Mouse (Mus musculus): Measurements from ENCODE around the gene Aunip. TPM values are rescaled to one million over a fixed set of nuclear protein-coding genes. Genes with fewer than 3 reads are reported as not detected.

Aunip gene
- total and polyA plus RNA-seq, 2 experiments from 2014 or later = 1.8 to 3.1 TPM

- Histone ChIP-seq H3K9me3 (replicated peaks; ENCODE audit: control insufficient read depth, low read length) (no peaks in the 10 kb centered on the region), H3K27ac (ENCODE audit: low read depth) (no peak overlapping the region), H3K27me3 (ENCODE audit: control insufficient read depth, insufficient read depth, low read length) (no peaks in the 10 kb centered on the region), H3K4me2 (ENCODE audit: low read depth, low read length) (no peak overlapping the region), H3K4me1 (ENCODE audit: control insufficient read depth, insufficient read depth) (no peaks in the 10 kb centered on the region), H3K9ac (replicated peaks; ENCODE audit: low read depth, low read length) (no peak overlapping the region), H3K4me3 (ENCODE audit: low read depth, low read length) (no peak overlapping the region), H3K36me3 (replicated peaks; ENCODE audit: control insufficient read depth, insufficient read depth, low read length) (peaks cover 44% of the 10 kb centered on the region)
- 79% methylated on average over 6 of the region's 6 CpGs for WGBS
- DNase-seq (ENCODE audit: low spot score) (no peak), ATAC-seq (ENCODE audit: insufficient read depth, low read depth) (no peak)
- TF ChIP-seq CTCF (IDR thresholded peaks at IDR 0.05; ENCODE audit: low read depth) (no peak), EP300 (IDR thresholded peaks at IDR 0.05; ENCODE audit: low read depth) (no peak)
Measured at GRCm38 (mm10) chr4:134564093-134564492, 53.3 kb downstream of the Aunip start.

GRCm38 (mm10) chr4:134567377-134568226, 56.8 kb downstream of the Aunip start:
- DNase-seq (ENCODE audit: low spot score) (no peak), ATAC-seq (ENCODE audit: insufficient read depth, low read depth) (no peak)
- Histone ChIP-seq H3K9ac (replicated peaks; ENCODE audit: low read depth, low read length) (no peak overlapping the region), H3K9me3 (replicated peaks; ENCODE audit: control insufficient read depth, low read length) (no peaks in the 10 kb centered on the region), H3K4me2 (ENCODE audit: low read depth, low read length) (no peak overlapping the region), H3K4me1 (ENCODE audit: control insufficient read depth, insufficient read depth) (no peaks in the 10 kb centered on the region), H3K36me3 (replicated peaks; ENCODE audit: control insufficient read depth, insufficient read depth, low read length) (peaks cover 34% of the 10 kb centered on the region), H3K27me3 (ENCODE audit: control insufficient read depth, insufficient read depth, low read length) (no peaks in the 10 kb centered on the region), H3K4me3 (ENCODE audit: low read depth, low read length) (no peak overlapping the region), H3K27ac (ENCODE audit: low read depth) (no peak overlapping the region)
- 62% methylated on average over 19 of the region's 19 CpGs for WGBS
- TF ChIP-seq EP300 (IDR thresholded peaks at IDR 0.05; ENCODE audit: low read depth) (no peak), CTCF (IDR thresholded peaks at IDR 0.05; ENCODE audit: low read depth) (no peak)

GRCm38 (mm10) chr4:134569205-134569604, 58.4 kb downstream of the Aunip start:
- H3K27me3 ChIP-seq (ENCODE audit: control insufficient read depth, insufficient read depth, low read length) = no peaks in the 10 kb centered on the region
- no peaks in the 10 kb centered on the region for H3K9me3 ChIP-seq (replicated peaks; ENCODE audit: control insufficient read depth, low read length)
- no peak for TF ChIP-seq EP300 (IDR thresholded peaks at IDR 0.05; ENCODE audit: low read depth)
- TF ChIP-seq CTCF (IDR thresholded peaks at IDR 0.05; ENCODE audit: low read depth) = peak; percentile 33
- H3K4me2 ChIP-seq (ENCODE audit: low read depth, low read length) = no peak overlapping the region
- ATAC-seq (ENCODE audit: insufficient read depth, low read depth) (no peak), DNase-seq (ENCODE audit: low spot score) (no peak)
- 84% methylated on average over 6 of the region's 6 CpGs for WGBS
- no peak overlapping the region for H3K4me3 ChIP-seq (ENCODE audit: low read depth, low read length)
- H3K9ac ChIP-seq (replicated peaks; ENCODE audit: low read depth, low read length) = no peak overlapping the region
- H3K27ac ChIP-seq (ENCODE audit: low read depth) = no peak overlapping the region
- H3K4me1 ChIP-seq (ENCODE audit: control insufficient read depth, insufficient read depth) = no peaks in the 10 kb centered on the region
- H3K36me3 ChIP-seq (replicated peaks; ENCODE audit: control insufficient read depth, insufficient read depth, low read length) = peaks cover 23% of the 10 kb centered on the region

DNA sequence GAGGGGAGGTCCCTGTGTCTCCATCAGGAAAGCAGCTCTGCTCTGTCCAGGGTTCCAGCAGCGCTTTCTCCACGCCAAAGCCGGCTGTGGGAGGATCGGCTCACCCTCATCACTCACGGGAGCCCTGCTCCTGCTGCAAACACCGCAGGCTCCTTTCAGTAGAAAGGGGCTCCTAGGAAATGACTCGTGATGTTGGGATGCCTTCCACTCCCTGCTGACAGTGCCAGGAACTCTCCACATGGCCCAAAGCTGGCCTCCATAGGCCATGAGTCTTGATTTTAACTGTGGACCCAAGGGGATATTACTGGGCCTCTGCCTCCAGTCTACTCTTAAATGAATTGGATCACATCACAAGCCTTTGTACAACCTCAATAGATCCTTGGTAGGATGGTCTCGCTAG, 59.0 kb downstream of the Aunip start:
- WGBS = 83% methylated on average over 8 of the region's 8 CpGs
- peaks cover 24% of the 10 kb centered on the region for H3K36me3 ChIP-seq (replicated peaks; ENCODE audit: control insufficient read depth, insufficient read depth, low read length)
- H3K27ac ChIP-seq (ENCODE audit: low read depth) = no peak overlapping the region
- ATAC-seq (ENCODE audit: insufficient read depth, low read depth) = no peak
- H3K4me3 ChIP-seq (ENCODE audit: low read depth, low read length) = no peak overlapping the region
- TF ChIP-seq EP300 (IDR thresholded peaks at IDR 0.05; ENCODE audit: low read depth) (no peak), CTCF (IDR thresholded peaks at IDR 0.05; ENCODE audit: low read depth) (no peak)
- no peaks in the 10 kb centered on the region for H3K4me1 ChIP-seq (ENCODE audit: control insufficient read depth, insufficient read depth)
- H3K9me3 ChIP-seq (replicated peaks; ENCODE audit: control insufficient read depth, low read length) = no peaks in the 10 kb centered on the region
- H3K27me3 ChIP-seq (ENCODE audit: control insufficient read depth, insufficient read depth, low read length) = no peaks in the 10 kb centered on the region
- DNase-seq (ENCODE audit: low spot score) = no peak
- H3K9ac ChIP-seq (replicated peaks; ENCODE audit: low read depth, low read length) = no peak overlapping the region
- H3K4me2 ChIP-seq (ENCODE audit: low read depth, low read length) = no peak overlapping the region

DNA sequence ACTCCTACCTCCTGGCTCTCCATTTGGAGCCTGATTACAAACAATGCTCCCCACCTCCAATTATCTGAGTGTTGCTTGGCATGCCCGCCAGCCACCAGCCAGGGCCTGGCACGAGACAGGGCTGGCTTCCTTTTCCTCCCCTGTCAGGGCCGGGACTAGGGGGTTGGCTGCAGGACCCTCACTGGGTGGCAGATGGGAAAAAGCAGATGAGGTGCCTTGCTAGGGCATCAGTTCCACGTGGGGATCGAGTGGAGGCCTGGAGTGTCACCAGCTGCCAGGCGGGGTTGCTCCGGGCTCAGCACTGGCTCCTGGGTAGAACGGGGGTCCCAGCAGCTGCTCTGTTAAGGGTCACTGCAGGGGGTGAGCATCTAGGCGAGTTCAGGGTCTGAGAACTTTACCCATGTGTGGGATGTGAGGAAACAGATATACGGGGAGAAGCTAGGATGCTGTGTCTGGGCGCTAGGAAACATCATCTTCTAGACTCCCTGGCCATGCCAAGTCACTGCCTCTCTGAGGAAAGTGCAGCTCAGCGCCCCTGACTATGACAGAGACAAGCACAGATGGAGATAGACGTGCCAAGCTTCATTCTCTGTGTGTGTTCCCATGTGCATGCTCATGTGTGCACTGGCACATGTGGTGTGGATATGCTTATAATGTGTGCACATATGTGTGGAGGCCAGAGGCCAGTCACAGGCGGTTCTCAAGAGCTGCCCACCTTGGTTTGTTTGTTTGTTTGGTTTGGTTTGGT, 60.1 kb downstream of the Aunip start:
- Histone ChIP-seq H3K9ac (replicated peaks; ENCODE audit: low read depth, low read length) (no peak overlapping the region), H3K4me1 (ENCODE audit: control insufficient read depth, insufficient read depth) (no peaks in the 10 kb centered on the region), H3K27me3 (ENCODE audit: control insufficient read depth, insufficient read depth, low read length) (no peaks in the 10 kb centered on the region), H3K4me2 (ENCODE audit: low read depth, low read length) (no peak overlapping the region), H3K36me3 (replicated peaks; ENCODE audit: control insufficient read depth, insufficient read depth, low read length) (peaks cover 16% of the 10 kb centered on the region), H3K27ac (ENCODE audit: low read depth) (no peak overlapping the region), H3K9me3 (replicated peaks; ENCODE audit: control insufficient read depth, low read length) (no peaks in the 10 kb centered on the region), H3K4me3 (ENCODE audit: low read depth, low read length) (no peak overlapping the region)
- TF ChIP-seq CTCF (IDR thresholded peaks at IDR 0.05; ENCODE audit: low read depth) (no peak), EP300 (IDR thresholded peaks at IDR 0.05; ENCODE audit: low read depth) (no peak)
- DNase-seq (ENCODE audit: low spot score) (no peak), ATAC-seq (ENCODE audit: insufficient read depth, low read depth) (no peak)
- 82% methylated on average over 14 of the region's 14 CpGs for WGBS
